27 mouse cellular contexts compared by ENCODE assay signal in the genomic region with DNA sequence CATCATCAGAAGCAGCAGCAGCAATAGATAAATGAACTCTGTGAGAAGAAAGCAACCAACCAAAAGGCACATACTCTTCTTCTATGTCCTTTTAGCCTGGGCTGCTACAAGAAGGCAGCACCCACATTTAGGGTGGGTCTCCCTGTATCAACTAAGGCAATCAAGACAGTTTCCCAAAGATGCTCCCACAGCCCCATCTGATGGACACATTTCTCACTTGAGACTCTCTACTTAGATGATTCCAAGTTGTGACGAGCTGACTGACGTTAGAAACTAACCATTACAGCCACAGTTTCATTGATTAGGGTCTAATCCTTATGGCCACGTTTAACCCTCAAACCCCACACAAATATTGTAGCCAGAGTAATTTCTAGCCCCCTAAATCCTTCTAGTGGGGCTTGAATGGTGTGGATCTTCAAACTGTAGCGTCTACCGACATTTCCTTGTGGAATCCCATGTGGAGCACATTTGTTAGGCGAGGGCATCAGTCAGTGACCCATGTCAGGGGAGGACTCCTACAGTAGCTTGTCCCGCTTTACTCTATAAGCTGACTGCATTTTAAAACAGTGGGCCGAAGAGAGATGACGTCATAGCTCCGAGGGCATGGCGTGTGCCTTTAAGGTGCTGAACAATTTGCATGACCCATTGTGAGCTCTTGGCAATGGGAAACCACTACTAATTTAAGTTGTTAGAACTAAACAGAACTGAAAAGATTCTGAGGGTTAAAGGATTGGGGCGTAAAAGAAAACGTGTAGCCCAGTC. TPM values are rescaled to one million over a fixed set of nuclear protein-coding genes. Genes with fewer than 3 reads are reported as not detected.
DNase-seq lines count a peak whose midpoint lies in the region; ATAC-seq and TF ChIP-seq lines count a peak whose summit lies in the region.
"Had no signal": no experiment of that assay in that cellular context is flagged by ENCODE, and none has a peak within 500 bp of the region (broad histone marks: within the 10 kb centered on the region; RNA-seq: fewer than 3 reads in every experiment).

No protein-coding gene starts in this region.

- no peak overlapping the region for H3K4me2 ChIP-seq in heart, embryonic 12.5 days
- no peak overlapping the region for H3K4me2 ChIP-seq in heart, postnatal 0 days (ENCODE audit: low read depth, low read length)
- H3K4me2 ChIP-seq: embryonic facial prominence, embryonic 13.5 days; forebrain, embryonic 12.5 days; forebrain, embryonic 15.5 days; hindbrain, embryonic 12.5 days; hindbrain, embryonic 15.5 days had no signal

- no peak for ATAC-seq in heart, embryonic 12.5 days (ENCODE audit: insufficient number of reproducible peaks, low FRiP score)
- no peak for ATAC-seq in heart, postnatal 0 days (ENCODE audit: insufficient read depth, low read depth)
- ATAC-seq: forebrain, embryonic 15.5 days; Patski had no signal

- H3K27ac ChIP-seq in heart, embryonic 12.5 days (ENCODE audit: poor library complexity, severe bottlenecking): no peak overlapping the region
- no peak overlapping the region for H3K27ac ChIP-seq in heart, postnatal 0 days (ENCODE audit: low read depth)
- H3K27ac ChIP-seq in layer of hippocampus, adult 2 months: no peak overlapping the region
- H3K27ac ChIP-seq: embryonic facial prominence, embryonic 10.5 days; embryonic facial prominence, embryonic 13.5 days; forebrain, embryonic 12.5 days; forebrain, embryonic 15.5 days; hindbrain, embryonic 12.5 days; hindbrain, embryonic 15.5 days had no signal

- H3K27me3 ChIP-seq in heart, embryonic 12.5 days (replicated peaks): no peaks in the 10 kb centered on the region
- H3K27me3 ChIP-seq in heart, postnatal 0 days (ENCODE audit: control insufficient read depth, insufficient read depth, low read length): no peaks in the 10 kb centered on the region
- H3K27me3 ChIP-seq: embryonic facial prominence, embryonic 13.5 days; forebrain, embryonic 12.5 days; forebrain, embryonic 15.5 days; hindbrain, embryonic 12.5 days; hindbrain, embryonic 15.5 days; Patski had no signal

- 0 out of 2 replicates have a peak, but pooled peaks cover 7% of the 10 kb centered on the region for H3K4me1 ChIP-seq in heart, embryonic 12.5 days (replicated peaks)
- no peaks in the 10 kb centered on the region for H3K4me1 ChIP-seq in heart, postnatal 0 days (ENCODE audit: control insufficient read depth, insufficient read depth)
- H3K4me1 ChIP-seq: embryonic facial prominence, embryonic 13.5 days; forebrain, embryonic 12.5 days; forebrain, embryonic 15.5 days; hindbrain, embryonic 12.5 days; hindbrain, embryonic 15.5 days had no signal

- 72% methylated on average over 13 of the region's 13 CpGs for WGBS in heart, embryonic 12.5 days
- WGBS in heart, postnatal 0 days: 81% methylated on average over 13 of the region's 13 CpGs

- intact Hi-C loops in heart, postnatal 10 days (cut with DNase I): loop anchor here (2.0 to 5.0 kb wide), 2 partner anchors 54 to 113 kb away; no protein-coding TSS in a partner anchor

- DNase-seq in heart, adult 11 months: peak; percentile 71
- no peak for DNase-seq in heart, postnatal 0 days (ENCODE audit: low spot score)
- DNase-seq in heart, postnatal 10 days: no peak
- DNase-seq in layer of hippocampus, adult 2 months (ENCODE audit: low spot score in 2 of 2): no peak
- DNase-seq in layer of hippocampus, adult 11-12 months (ENCODE audit: low spot score): no peak
- DNase-seq in embryo, embryonic 11 days: no peak
- DNase-seq: adrenal gland, postnatal 10 days; adrenal gland, postnatal 36 days; cerebellum, adult 11 months; cerebellum, adult 2 months; cerebellum, adult 9-11 months; cerebellum, postnatal 25 days; gastrocnemius, postnatal 25 days; heart, postnatal 14 days had no signal

- H3K9ac ChIP-seq in heart, embryonic 12.5 days: no peak overlapping the region
- no peak overlapping the region for H3K9ac ChIP-seq in heart, postnatal 0 days (replicated peaks; ENCODE audit: low read depth, low read length)
- H3K9ac ChIP-seq: embryonic facial prominence, embryonic 13.5 days; forebrain, embryonic 12.5 days; forebrain, embryonic 15.5 days; hindbrain, embryonic 12.5 days; hindbrain, embryonic 15.5 days had no signal

- TF ChIP-seq CTCF in heart, postnatal 0 days (IDR thresholded peaks at IDR 0.05; ENCODE audit: low read depth): peak; percentile 2; the same call in 1 of the 2 replicates
- TF ChIP-seq CTCF in layer of hippocampus, adult 2 months (conservative IDR thresholded peaks at IDR 0.05): peak; percentile 24; the same call in 1 of the 2 replicates

- H3K36me3 ChIP-seq in heart, embryonic 12.5 days: no peaks in the 10 kb centered on the region
- H3K36me3 ChIP-seq in heart, postnatal 0 days (replicated peaks; ENCODE audit: control insufficient read depth, insufficient read depth, low read length): no peaks in the 10 kb centered on the region
- H3K36me3 ChIP-seq: embryonic facial prominence, embryonic 10.5 days; embryonic facial prominence, embryonic 13.5 days; forebrain, embryonic 12.5 days; forebrain, embryonic 15.5 days; G1E; hindbrain, embryonic 12.5 days; hindbrain, embryonic 15.5 days had no signal

- H3K4me3 ChIP-seq in heart, embryonic 12.5 days: no peak overlapping the region
- no peak overlapping the region for H3K4me3 ChIP-seq in heart, postnatal 0 days (ENCODE audit: low read depth, low read length)
- H3K4me3 ChIP-seq in layer of hippocampus, adult 2 months: no peak overlapping the region
- H3K4me3 ChIP-seq: embryonic facial prominence, embryonic 10.5 days; embryonic facial prominence, embryonic 13.5 days; erythroblast, embryonic 14.5 days; forebrain, embryonic 12.5 days; forebrain, embryonic 15.5 days; hindbrain, embryonic 12.5 days; hindbrain, embryonic 15.5 days had no signal

- no peak for TF ChIP-seq EP300 in heart, postnatal 0 days (IDR thresholded peaks at IDR 0.05; ENCODE audit: low read depth)

- no peaks in the 10 kb centered on the region for H3K9me3 ChIP-seq in heart, embryonic 12.5 days (replicated peaks)
- H3K9me3 ChIP-seq in heart, postnatal 0 days (replicated peaks; ENCODE audit: control insufficient read depth, low read length): no peaks in the 10 kb centered on the region
- H3K9me3 ChIP-seq: embryonic facial prominence, embryonic 10.5 days; embryonic facial prominence, embryonic 13.5 days; forebrain, embryonic 12.5 days; forebrain, embryonic 15.5 days; G1E; hindbrain, embryonic 12.5 days; hindbrain, embryonic 15.5 days had no signal

RNA-seq across cellular contexts. Expression of a gene that starts 38.2 kb away (rescaled TPM):
- 0.99 and 1.1 TPM in 2 replicates for polyA plus RNA-seq in heart, embryonic 12.5 days (2016; fragmentation: Nextera tagmentation; extraction: Ambion mirVana)
- total RNA-seq in heart, postnatal 0 days (2014; rRNA removed; ENCODE audit: low replicate concordance): 2.1 TPM in 1 of 2 replicates, not detected in the other
- polyA plus RNA-seq in heart, postnatal 0 days (2015; fragmentation: Nextera tagmentation; extraction: Ambion mirVana): 0.59 and 0.60 TPM in 2 replicates
- 1 to 10 TPM in 1 of 2 experiments, under 1 TPM in 1; 0.98 to 1.1 TPM for total RNA-seq in heart, postnatal 10 days (2021)
- total RNA-seq in layer of hippocampus, adult 2 months (2021): not detected
- total RNA-seq: G1E; gastrocnemius, adult 8-10 months; gastrocnemius, postnatal 25 days had no signal
- polyA plus RNA-seq: erythroblast, embryonic 14.5 days; forebrain, embryonic 12.5 days; forebrain, embryonic 15.5 days; G1E had no signal

RNA-seq across cellular contexts. Expression of a gene that starts 59.6 kb away (rescaled TPM):
- polyA plus RNA-seq in heart, embryonic 12.5 days (2016; fragmentation: Nextera tagmentation; extraction: Ambion mirVana): 29.0 and 30.7 TPM in 2 replicates
- total RNA-seq in heart, postnatal 0 days (2014; rRNA removed; ENCODE audit: low replicate concordance): 7.3 and 24.8 TPM in 2 replicates
- polyA plus RNA-seq in heart, postnatal 0 days (2015; fragmentation: Nextera tagmentation; extraction: Ambion mirVana): 6.4 and 7.2 TPM in 2 replicates
- 10 to 100 TPM; 12.6 to 13.3 TPM for total RNA-seq in heart, postnatal 10 days (2021)
- not detected for total RNA-seq in layer of hippocampus, adult 2 months (2021)
- total RNA-seq: common myeloid progenitor, adult 5-6 weeks; gastrocnemius, adult 8-10 months; hematopoietic stem cell, adult 5-6 weeks had no signal
- polyA plus RNA-seq: cerebellum, adult 2 months; erythroblast, embryonic 14.5 days; forebrain, embryonic 12.5 days; forebrain, embryonic 15.5 days; G1E had no signal
